Mouse (Mus musculus) kidney, postnatal 0 days (tissue): Measurements from ENCODE around the gene Fam161b. TPM values are rescaled to one million over a fixed set of nuclear protein-coding genes. Genes with fewer than 3 reads are reported as not detected.

Experiments used
- ATAC-seq: fragments of 200-750 bp; cut with Nextera tagmentation; replicated peaks from 2 replicates; pipeline ENCODE4 v1.8.0; 2017; ENCODE audit warnings: low read depth, moderate number of reproducible peaks, moderate TSS enrichment, moderate library complexity; ENCODE audit not compliant: low FRiP score
- DNase-seq: peaks from one replicate; pipeline ENCODE4 v3.0.0-alpha.2; 2016; ENCODE audit warnings: low spot score
- H3K27ac ChIP-seq: fragments of 300-500 bp; sonication (generic); 2 replicates; pipeline ENCODE4 v1.5.1; 2014; ENCODE audit warnings: mild to moderate bottlenecking
- H3K27me3 ChIP-seq: fragments of 300-500 bp; sonication (generic); 2 replicates; pipeline ENCODE4 v1.6.1; 2014; ENCODE audit warnings: low read length, mixed read lengths; ENCODE audit not compliant: insufficient read depth
- H3K36me3 ChIP-seq: fragments of 300-500 bp; sonication (generic); 2 replicates; pipeline ENCODE4 v1.6.1; 2014; ENCODE audit warnings: low read length, mixed read lengths; ENCODE audit not compliant: insufficient read depth
- H3K4me1 ChIP-seq: fragments of 300-500 bp; sonication (generic); replicated peaks from 2 replicates; pipeline ENCODE4 v1.6.1; 2014; ENCODE audit warnings: antibody characterized with exemption, low read length, mixed read lengths; ENCODE audit not compliant: insufficient read depth
- H3K4me2 ChIP-seq: fragments of 300-500 bp; sonication (generic); 2 replicates; pipeline ENCODE4 v1.6.1; 2014; ENCODE audit warnings: mild to moderate bottlenecking, low read length, moderate library complexity, mixed read lengths
- H3K4me3 ChIP-seq: fragments of 300-500 bp; sonication (generic); replicated peaks from 2 replicates; pipeline ENCODE4 v1.5.1; 2014; ENCODE audit warnings: low read depth, low read length
- H3K9ac ChIP-seq: fragments of 300-500 bp; sonication (generic); 2 replicates; pipeline ENCODE4 v1.6.1; 2014; ENCODE audit warnings: low read depth, low read length
- H3K9me3 ChIP-seq: fragments of 300-500 bp; sonication (generic); replicated peaks from 2 replicates; pipeline ENCODE4 v1.6.1; 2016; ENCODE audit warnings: low read length, inconsistent platforms, mixed read lengths
- CTCF ChIP-seq: IDR thresholded peaks from 2 replicates; pipeline ENCODE4 v1.5.1; 2016; ENCODE audit warnings: antibody characterized with exemption, low read depth, mild to moderate bottlenecking, moderate library complexity
- WGBS: fragments of 180-500 bp; shearing (Covaris S2); extraction: QIAGEN DNeasy Blood & Tissue Kit; methylation state at CpG from one replicate; pipeline ENCODE4 v1.1.7; 2014; 5-methylcytosine and 5-hydroxymethylcytosine counted together
- polyA plus RNA-seq: library from polyadenylated mRNA; unstranded; fragments of >200 nt; fragmentation: Nextera tagmentation; extraction: Ambion mirVana; gene quantifications from 2 replicates; pipeline ENCODE4 v1.2.1, GENCODE M21; 2015

The Fam161b gene
- polyA plus RNA-seq, 1 experiment from 2014 or later: 2.1 TPM

DNA sequence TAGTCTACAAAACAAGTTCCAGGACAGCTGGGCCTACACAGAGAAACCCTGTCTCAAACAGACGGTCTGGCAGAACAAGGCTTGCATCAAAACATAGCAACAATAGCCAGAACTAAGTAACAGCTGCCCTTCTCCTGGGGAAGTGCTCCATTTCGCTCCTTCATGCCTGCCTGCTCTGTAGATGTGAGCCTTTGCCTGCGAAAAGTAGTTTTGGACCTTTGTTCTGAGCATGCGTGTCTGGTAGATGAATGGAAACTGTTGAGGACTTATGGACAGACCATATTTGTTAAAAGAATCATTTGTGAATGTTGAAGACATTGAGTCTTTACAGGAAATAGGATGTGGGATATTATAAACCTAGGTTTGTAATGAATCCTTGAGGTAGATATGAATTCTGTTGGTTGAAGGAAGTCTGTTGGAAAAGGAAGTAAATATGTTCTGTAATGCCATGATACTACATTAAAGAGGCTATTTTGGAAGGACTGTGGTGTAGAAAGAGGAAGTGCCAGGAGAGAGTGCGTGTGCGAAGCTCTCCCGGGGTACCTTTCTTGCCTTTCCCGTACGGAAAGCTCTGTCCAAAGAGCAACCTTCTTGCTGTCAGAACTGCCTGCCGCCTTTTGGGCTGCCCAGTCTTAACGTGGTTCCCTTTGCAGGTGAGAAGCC, 24.5 kb downstream of the Fam161b start:
- Histone ChIP-seq H3K9me3 (no peaks in the 10 kb centered on the region), H3K9ac (no peak overlapping the region), H3K4me1 (no peaks in the 10 kb centered on the region), H3K4me2 (no peak overlapping the region), H3K27ac (no peak overlapping the region), H3K4me3 (no peak overlapping the region), H3K36me3 (peaks cover 58% of the 10 kb centered on the region), H3K27me3 (no peaks in the 10 kb centered on the region)
- DNase-seq (no peak), ATAC-seq (no peak)
- WGBS: 93% methylated on average over 11 of the region's 11 CpGs
- TF ChIP-seq CTCF: no peak

DNA sequence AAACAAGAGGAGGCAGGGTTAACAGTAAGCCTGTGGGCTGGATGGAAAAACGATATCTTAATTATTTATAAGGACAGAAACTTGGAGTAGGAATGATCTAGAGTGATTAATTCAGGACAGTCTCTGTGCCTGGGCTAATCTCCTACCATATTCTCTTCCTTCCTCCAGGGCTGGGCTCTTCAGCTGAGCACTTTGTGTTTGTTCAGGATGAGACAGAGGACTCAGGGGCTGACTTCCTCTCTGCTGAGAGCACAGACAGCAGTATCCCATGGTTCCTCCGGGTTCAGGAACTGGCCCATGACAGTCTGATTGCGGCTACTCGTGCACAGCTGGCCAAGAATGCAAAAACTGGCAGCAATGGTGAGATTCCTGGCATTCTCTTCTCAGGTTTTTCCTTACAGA, 34.5 kb downstream of the Fam161b start:
- ATAC-seq: no peak
- Histone ChIP-seq H3K27me3 (no peaks in the 10 kb centered on the region), H3K9me3 (no peaks in the 10 kb centered on the region), H3K4me1 (no peaks in the 10 kb centered on the region), H3K4me2 (no peak overlapping the region), H3K9ac (no peak overlapping the region), H3K36me3 (peaks cover 22% of the 10 kb centered on the region), H3K27ac (no peak overlapping the region), H3K4me3 (no peak overlapping the region)
- WGBS: 45% methylated on average over 4 of the region's 4 CpGs
- DNase-seq: peak; percentile 58
- no peak for TF ChIP-seq CTCF

- ATAC-seq: peak; percentile 94
- no peaks in the 10 kb centered on the region for H3K27me3 ChIP-seq
- peak within 1 kb of the TSS; percentile 95 for H3K9ac ChIP-seq
- H3K36me3 ChIP-seq: no peaks in the 10 kb centered on the region
- H3K9me3 ChIP-seq: no peaks in the 10 kb centered on the region
- WGBS: under 1% methylated on average over 77 of the region's 77 CpGs
- H3K4me2 ChIP-seq: peak within 1 kb of the TSS; percentile 73
- TF ChIP-seq CTCF: no peak; the same call in 1 of the 2 replicates
- DNase-seq: peak; percentile 95
- H3K4me1 ChIP-seq: peaks cover 12% of the 10 kb centered on the region
- peak within 1 kb of the TSS; percentile 99 for H3K4me3 ChIP-seq
- H3K27ac ChIP-seq: peak within 1 kb of the TSS; percentile 97
Observed at GRCm38 (mm10) chr12:84316721-84317621, 44.7 kb downstream of the Fam161b start, which contains the start of gene Zfp410. Gene Zfp410 (plus strand): TSS chr12:84316852.

- Histone ChIP-seq H3K4me1 (peaks cover 12% of the 10 kb centered on the region), H3K36me3 (no peaks in the 10 kb centered on the region), H3K4me2 (peak overlapping the region; percentile 73), H3K4me3 (peak overlapping the region; percentile 99), H3K9ac (peak overlapping the region; percentile 95), H3K27ac (peak overlapping the region; percentile 97), H3K27me3 (no peaks in the 10 kb centered on the region), H3K9me3 (no peaks in the 10 kb centered on the region)
- WGBS: 31% methylated on average over 7 of the region's 7 CpGs
- DNase-seq: peak; percentile 10
- TF ChIP-seq CTCF: no peak
- ATAC-seq: no peak
Observed at GRCm38 (mm10) chr12:84316006-84316405, 45.6 kb downstream of the Fam161b start.

DNA sequence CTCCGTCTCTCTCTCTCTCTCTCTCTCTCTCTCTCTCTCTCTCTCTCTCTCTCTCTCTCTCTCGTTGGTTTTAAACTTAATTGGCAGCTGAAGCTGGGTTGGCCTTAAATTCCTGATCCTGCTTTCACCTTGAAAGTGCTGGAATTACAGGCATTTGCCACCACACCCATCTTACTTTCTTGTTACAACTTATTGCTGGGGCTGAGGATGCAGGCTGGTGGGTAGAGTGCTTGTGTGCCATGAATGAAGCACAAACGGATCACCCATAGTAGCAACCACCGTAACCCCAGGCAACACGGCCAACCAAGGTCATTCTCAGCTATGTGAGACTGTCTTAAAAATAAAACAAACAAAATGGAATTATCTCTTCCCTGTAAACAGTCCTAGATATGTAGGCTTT, 50.3 kb downstream of the Fam161b start:
- Histone ChIP-seq H3K36me3 (peaks cover 4% of the 10 kb centered on the region; the same call in 1 of the 2 replicates), H3K4me3 (no peak overlapping the region), H3K27me3 (no peaks in the 10 kb centered on the region), H3K9me3 (no peaks in the 10 kb centered on the region), H3K4me2 (no peak overlapping the region), H3K27ac (no peak overlapping the region), H3K9ac (no peak overlapping the region), H3K4me1 (no peaks in the 10 kb centered on the region)
- WGBS: 91% methylated on average over 3 of the region's 5 CpGs
- DNase-seq (no peak), ATAC-seq (no peak)
- TF ChIP-seq CTCF: no peak

DNA sequence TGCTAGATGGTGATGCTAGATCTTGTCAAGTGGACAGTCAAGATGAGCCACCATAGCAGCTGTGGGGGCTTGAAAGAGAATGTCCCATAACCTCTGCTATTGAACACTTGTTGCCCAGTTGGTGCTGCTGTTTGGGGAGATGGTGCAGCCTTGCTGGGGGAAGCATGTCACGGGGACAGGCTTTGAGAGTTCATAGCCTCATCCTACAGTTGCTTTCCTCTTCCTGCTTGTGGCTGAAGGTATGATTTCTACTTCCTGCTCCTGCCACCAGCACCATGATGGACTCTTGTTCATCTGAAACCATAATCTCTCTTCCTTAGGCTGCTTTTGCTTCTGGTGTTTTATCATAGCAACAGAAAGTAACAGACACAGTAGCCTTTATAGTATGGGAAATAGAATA, 57.1 kb downstream of the Fam161b start:
- H3K4me2 ChIP-seq: no peak overlapping the region
- no peaks in the 10 kb centered on the region for H3K27me3 ChIP-seq
- TF ChIP-seq CTCF: no peak
- ATAC-seq: no peak
- no peak overlapping the region for H3K27ac ChIP-seq
- 70% methylated on average over 1 of the region's 1 CpGs for WGBS
- no peak for DNase-seq
- H3K4me3 ChIP-seq: no peak overlapping the region
- no peaks in the 10 kb centered on the region for H3K4me1 ChIP-seq
- no peak overlapping the region for H3K9ac ChIP-seq
- H3K36me3 ChIP-seq: peaks cover 15% of the 10 kb centered on the region; the same call in 1 of the 2 replicates
- H3K9me3 ChIP-seq: no peaks in the 10 kb centered on the region
